Comparison of ENCODE assay signal across 8 mouse cellular contexts in genomic region chr2:23040001-23040646, GRCm38 (mm10). TPM values are rescaled to one million over a fixed set of nuclear protein-coding genes. Genes with fewer than 3 reads are reported as not detected.
A peak's percentile ranks its signal among the peaks of the same experiment; 100 is the strongest.
DNase-seq lines count a peak whose midpoint lies in the region; ATAC-seq and TF ChIP-seq lines count a peak whose summit lies in the region.

Gene Abi1, minus strand, starts transcription at chr2:23040241.

- peak within 1 kb of the TSS; percentile 95 for H3K9ac ChIP-seq in heart, embryonic 14.5 days (ENCODE audit: low read length)
- H3K9ac ChIP-seq in liver, embryonic 13.5 days: peak within 1 kb of the TSS; percentile 99

- TF ChIP-seq CTCF in testis, adult 2 months (IDR thresholded peaks at IDR 0.05; ENCODE audit: control insufficient read depth, insufficient read depth, insufficient replicate concordance, low read depth, low read length): no peak

- peak within 1 kb of the TSS; percentile 76 for H3K4me2 ChIP-seq in heart, embryonic 14.5 days (ENCODE audit: low read length)
- peak within 1 kb of the TSS; percentile 70 for H3K4me2 ChIP-seq in liver, embryonic 13.5 days

- H3K27me3 ChIP-seq in heart, embryonic 14.5 days (ENCODE audit: control insufficient read depth, insufficient read depth, low read length): no peaks in the 10 kb centered on the region
- no peaks in the 10 kb centered on the region for H3K27me3 ChIP-seq in liver, embryonic 13.5 days
- no peaks in the 10 kb centered on the region for H3K27me3 ChIP-seq in testis, adult 2 months (ENCODE audit: control insufficient read depth, insufficient read depth, low read length)

- TF ChIP-seq POLR2A in testis, adult 2 months (IDR thresholded peaks at IDR 0.05; ENCODE audit: control insufficient read depth, low read depth, low read length): peak; percentile 83

- WGBS in heart, embryonic 14.5 days: 2% methylated on average over 24 of the region's 24 CpGs
- WGBS in liver, embryonic 13.5 days (ENCODE audit: insufficient replicate concordance): 1% methylated on average over 24 of the region's 24 CpGs

- H3K4me1 ChIP-seq in heart, embryonic 14.5 days (ENCODE audit: control insufficient read depth in 2 of 2, insufficient read depth in 2 of 2, low read length in 2 of 2): peaks cover 0 to 13% of the 10 kb centered on the region in 2 experiments; a peak in 2 of 4 replicates
- peaks cover 33% of the 10 kb centered on the region for H3K4me1 ChIP-seq in liver, embryonic 13.5 days (replicated peaks)
- peaks cover 4% of the 10 kb centered on the region for H3K4me1 ChIP-seq in testis, adult 2 months (ENCODE audit: control insufficient read depth, insufficient read depth, low read length)

- DNase-seq in CD8-positive naive resting alpha-beta T cell, adult 2 months (ENCODE audit: low read depth in 2 of 2, low spot score in 2 of 2): peak; percentile 90 to 91
- peak; percentile 90 for DNase-seq in c-Kit-negative CD71-positive TER-119-positive erythroid progenitor cells, embryonic 14.5 days (ENCODE audit: low read depth, low spot score)
- peak; percentile 95 for DNase-seq in fibroblast of lung, adult 2 months (ENCODE audit: low read depth)
- peak; percentile 95 for DNase-seq in kidney, postnatal 14 days
- peak; percentile 86 for DNase-seq in liver, embryonic 13.5 days
- DNase-seq in neural tube, embryonic 10.5 days (ENCODE audit: extremely low spot score, low spot score): peak; percentile 85

- peak within 1 kb of the TSS; percentile 95 for H3K4me3 ChIP-seq in heart, embryonic 14.5 days (ENCODE audit: control insufficient read depth in 1 of 2, insufficient read depth in 1 of 2, low read depth in 1 of 2, low read length in 2 of 2)
- peak within 1 kb of the TSS; percentile 96 for H3K4me3 ChIP-seq in liver, embryonic 13.5 days (replicated peaks)
- H3K4me3 ChIP-seq in testis, adult 2 months (ENCODE audit: control insufficient read depth, low read depth, low read length): peak within 1 kb of the TSS; percentile 99

- H3K36me3 ChIP-seq in heart, embryonic 14.5 days (ENCODE audit: control insufficient read depth, insufficient read depth, low read length): no peaks in the 10 kb centered on the region
- no peaks in the 10 kb centered on the region for H3K36me3 ChIP-seq in liver, embryonic 13.5 days
- H3K36me3 ChIP-seq in testis, adult 2 months (ENCODE audit: control insufficient read depth, insufficient read depth, low read length): no peaks in the 10 kb centered on the region

- H3K27ac ChIP-seq in heart, embryonic 14.5 days (replicated peaks in 1 of 2; ENCODE audit: control insufficient read depth in 1 of 2, insufficient read depth in 1 of 2, low read depth in 2 of 2, low read length in 2 of 2): peak within 1 kb of the TSS; percentile 98
- peak within 1 kb of the TSS; percentile 97 for H3K27ac ChIP-seq in liver, embryonic 13.5 days
- H3K27ac ChIP-seq in testis, adult 2 months (ENCODE audit: control insufficient read depth, insufficient read depth, low read depth, low read length): peak within 1 kb of the TSS; percentile 95

- no peaks in the 10 kb centered on the region for H3K9me3 ChIP-seq in heart, embryonic 14.5 days (ENCODE audit: control insufficient read depth, low read length)
- no peaks in the 10 kb centered on the region for H3K9me3 ChIP-seq in liver, embryonic 13.5 days (replicated peaks)

- ATAC-seq in heart, embryonic 14.5 days (ENCODE audit: insufficient number of reproducible peaks, insufficient read depth, low FRiP score, low read depth): peak; percentile 97
- ATAC-seq in liver, embryonic 13.5 days (ENCODE audit: low read depth): peak; percentile 94

RNA-seq across cellular contexts. Expression of gene Abi1, which starts in this region (rescaled TPM):
- 28.0 and 34.0 TPM in 2 replicates for polyA plus RNA-seq in heart, embryonic 14.5 days (2014; fragmentation: Nextera tagmentation; extraction: Ambion mirVana)
- 16.2 and 21.1 TPM in 2 replicates for polyA plus RNA-seq in liver, embryonic 13.5 days (2015; fragmentation: Nextera tagmentation; extraction: Ambion mirVana)
- polyA plus RNA-seq in testis, adult 2 months (2012; rRNA removed): 28.0 and 29.1 TPM in 2 replicates

Comparison
In these comparisons a context has a peak if more than half of its experiments do, and no peak if none do; other contexts are left out.
1. Peak in every context shown above with its lines: DNase-seq, ATAC-seq, H3K4me3 ChIP-seq and H3K27ac ChIP-seq.